Mouse (Mus musculus): ENCODE results near the gene Bco1.

DNA sequence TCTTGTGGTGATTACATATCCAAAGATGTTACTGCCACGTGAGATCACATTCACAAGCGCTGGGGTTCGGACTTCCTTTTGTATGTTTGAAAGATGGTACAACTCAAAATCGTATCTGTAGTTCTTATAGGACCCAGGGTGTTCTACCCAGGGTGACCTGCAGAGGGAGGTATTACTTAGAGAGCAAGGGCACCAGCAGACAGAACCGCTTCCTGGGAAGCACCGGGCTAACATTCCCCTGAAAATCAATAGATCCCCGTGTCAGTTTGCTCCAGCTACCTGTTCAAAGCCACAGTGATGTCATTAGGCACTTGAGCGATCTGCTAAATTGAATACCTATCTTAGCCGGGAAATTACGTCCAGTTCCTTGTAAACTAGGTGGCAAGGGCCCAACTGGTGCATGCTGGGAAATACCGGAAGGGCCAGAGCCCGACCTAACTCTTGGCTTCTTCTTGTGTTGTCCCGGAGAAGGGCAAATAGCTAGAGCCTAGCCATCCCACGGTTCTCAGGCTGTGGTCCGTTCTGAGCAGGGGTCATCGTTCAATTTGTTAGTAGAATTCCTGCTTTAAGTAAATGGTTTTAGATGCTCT, 14.2 kb downstream of the Bco1 start:
- TF ChIP-seq CTCF (IDR thresholded peaks at IDR 0.05) (peak; percentile 81), EP300 (IDR thresholded peaks at IDR 0.05; ENCODE audit: insufficient read depth, low read depth, low read length) (no peak), POLR2A (IDR thresholded peaks at IDR 0.05; ENCODE audit: insufficient read depth, low read depth, low read length) (no peak)

Measured in heart, adult 2 months (tissue).